ENCODE assay signal across 29 mouse cellular contexts in genomic region chr10:121954877-121955276, GRCm38 (mm10).
DNase-seq lines count a peak whose midpoint lies in the region; ATAC-seq and TF ChIP-seq lines count a peak whose summit lies in the region.
"Had no signal": no experiment of that assay in that cellular context is flagged by ENCODE, and none has a peak within 500 bp of the region (broad histone marks: within the 10 kb centered on the region; RNA-seq: fewer than 3 reads in every experiment).

No protein-coding gene starts in this region.

- DNase-seq in cerebellum, postnatal 14 days = peak; percentile 15 to 25
- DNase-seq in cerebellum, adult 9-10 months = no peak
- no peak for DNase-seq in forebrain, embryonic 11.5 days (ENCODE audit: low spot score)
- DNase-seq in hindbrain, postnatal 0 days (ENCODE audit: low spot score) = no peak
- DNase-seq in layer of hippocampus, adult 2 months (ENCODE audit: low spot score in 2 of 2) = no peak
- DNase-seq in layer of hippocampus, postnatal 10 days (ENCODE audit: low spot score in 2 of 2) = no peak
- DNase-seq: adrenal gland, postnatal 10 days; adrenal gland, postnatal 36 days; B cell, adult 2 months; cerebellum, adult 11 months; cerebellum, adult 2 months; cerebellum, postnatal 36 days; embryo, embryonic 11 days; gastrocnemius, adult 2 months; gastrocnemius, postnatal 14 days; heart, adult 11 months; kidney, adult 18-20 months; kidney, adult 9 months had no signal

- H3K4me3 ChIP-seq in forebrain, embryonic 16.5 days (replicated peaks; ENCODE audit: low read length) = no peak overlapping the region
- no peak overlapping the region for H3K4me3 ChIP-seq in forebrain, embryonic 11.5 days (ENCODE audit: low read depth, low read length)
- H3K4me3 ChIP-seq in hindbrain, postnatal 0 days (ENCODE audit: low read length) = no peak overlapping the region
- H3K4me3 ChIP-seq in hindbrain, embryonic 16.5 days (ENCODE audit: low read length) = no peak overlapping the region
- H3K4me3 ChIP-seq in layer of hippocampus, adult 2 months = peak overlapping the region; percentile 30
- H3K4me3 ChIP-seq: embryonic facial prominence, embryonic 10.5 days; embryonic facial prominence, embryonic 13.5 days; erythroblast, embryonic 14.5 days; gastrocnemius, adult 2 months; hindbrain, embryonic 12.5 days; intestine, embryonic 15.5 days had no signal

- no peak overlapping the region for H3K4me2 ChIP-seq in forebrain, embryonic 16.5 days (ENCODE audit: low read length)
- no peak overlapping the region for H3K4me2 ChIP-seq in forebrain, embryonic 11.5 days (ENCODE audit: low read depth, low read length, severe bottlenecking)
- H3K4me2 ChIP-seq in hindbrain, postnatal 0 days (ENCODE audit: low read depth, low read length) = no peak overlapping the region
- H3K4me2 ChIP-seq in hindbrain, embryonic 16.5 days (ENCODE audit: low read length) = no peak overlapping the region
- H3K4me2 ChIP-seq: embryonic facial prominence, embryonic 13.5 days; heart, embryonic 11.5 days; hindbrain, embryonic 12.5 days; intestine, embryonic 15.5 days had no signal

- H3K9ac ChIP-seq in forebrain, embryonic 16.5 days (replicated peaks; ENCODE audit: low read depth, low read length) = no peak overlapping the region
- no peak overlapping the region for H3K9ac ChIP-seq in forebrain, embryonic 11.5 days (ENCODE audit: low read length)
- no peak overlapping the region for H3K9ac ChIP-seq in hindbrain, postnatal 0 days (replicated peaks; ENCODE audit: low read length)
- H3K9ac ChIP-seq in hindbrain, embryonic 16.5 days (ENCODE audit: low read depth, low read length) = no peak overlapping the region
- H3K9ac ChIP-seq: embryonic facial prominence, embryonic 13.5 days; hindbrain, embryonic 12.5 days; intestine, embryonic 15.5 days had no signal

- no peaks in the 10 kb centered on the region for H3K9me3 ChIP-seq in forebrain, embryonic 16.5 days (ENCODE audit: control insufficient read depth, low read length)
- no peaks in the 10 kb centered on the region for H3K9me3 ChIP-seq in forebrain, embryonic 11.5 days (ENCODE audit: control insufficient read depth, low read length)
- no peaks in the 10 kb centered on the region for H3K9me3 ChIP-seq in hindbrain, postnatal 0 days (ENCODE audit: low read length)
- H3K9me3 ChIP-seq in hindbrain, embryonic 16.5 days (ENCODE audit: control insufficient read depth, low read length) = no peaks in the 10 kb centered on the region
- H3K9me3 ChIP-seq: embryonic facial prominence, embryonic 10.5 days; embryonic facial prominence, embryonic 13.5 days; hindbrain, embryonic 12.5 days; intestine, embryonic 15.5 days had no signal

- peaks cover 26% of the 10 kb centered on the region for H3K4me1 ChIP-seq in forebrain, embryonic 16.5 days (replicated peaks; ENCODE audit: control insufficient read depth, insufficient read depth, low read length)
- no peaks in the 10 kb centered on the region for H3K4me1 ChIP-seq in forebrain, embryonic 11.5 days (replicated peaks; ENCODE audit: control insufficient read depth, insufficient read depth, low read length)
- H3K4me1 ChIP-seq in hindbrain, postnatal 0 days (ENCODE audit: insufficient read depth, low read length) = peaks cover 6% of the 10 kb centered on the region; the same call in 1 of the 2 replicates
- H3K4me1 ChIP-seq in hindbrain, embryonic 16.5 days (ENCODE audit: control insufficient read depth, insufficient read depth, low read depth, low read length) = peaks cover 17% of the 10 kb centered on the region

- ATAC-seq in forebrain, embryonic 16.5 days = no peak
- ATAC-seq in forebrain, embryonic 11.5 days (replicated peaks; ENCODE audit: low FRiP score) = no peak; the same call in 1 of the 2 replicates
- ATAC-seq in hindbrain, postnatal 0 days = no peak
- ATAC-seq in hindbrain, embryonic 16.5 days = no peak
- ATAC-seq: intestine, embryonic 15.5 days; Patski had no signal

- 78% methylated on average over 6 of the region's 6 CpGs for WGBS in forebrain, embryonic 16.5 days
- 92% methylated on average over 6 of the region's 6 CpGs for WGBS in forebrain, embryonic 11.5 days
- WGBS in hindbrain, postnatal 0 days = 62% methylated on average over 6 of the region's 6 CpGs
- 78% methylated on average over 6 of the region's 6 CpGs for WGBS in hindbrain, embryonic 16.5 days

- no peaks in the 10 kb centered on the region for H3K36me3 ChIP-seq in forebrain, embryonic 16.5 days (ENCODE audit: control insufficient read depth, insufficient read depth)
- H3K36me3 ChIP-seq in forebrain, embryonic 11.5 days (ENCODE audit: control insufficient read depth, insufficient read depth, low read length) = no peaks in the 10 kb centered on the region
- H3K36me3 ChIP-seq in hindbrain, postnatal 0 days (ENCODE audit: insufficient read depth, low read length) = no peaks in the 10 kb centered on the region
- no peaks in the 10 kb centered on the region for H3K36me3 ChIP-seq in hindbrain, embryonic 16.5 days (ENCODE audit: control insufficient read depth, insufficient read depth, low read length)
- H3K36me3 ChIP-seq: embryonic facial prominence, embryonic 10.5 days; embryonic facial prominence, embryonic 13.5 days; G1E; hindbrain, embryonic 12.5 days; intestine, embryonic 15.5 days had no signal

- no peaks in the 10 kb centered on the region for H3K27me3 ChIP-seq in forebrain, embryonic 16.5 days (replicated peaks; ENCODE audit: control insufficient read depth, insufficient read depth, low read length)
- H3K27me3 ChIP-seq in forebrain, embryonic 11.5 days (ENCODE audit: control insufficient read depth, insufficient read depth, low read length) = no peaks in the 10 kb centered on the region
- no peaks in the 10 kb centered on the region for H3K27me3 ChIP-seq in hindbrain, postnatal 0 days (ENCODE audit: insufficient read depth, low read length)
- H3K27me3 ChIP-seq in hindbrain, embryonic 16.5 days (replicated peaks; ENCODE audit: control insufficient read depth, insufficient read depth, low read length) = no peaks in the 10 kb centered on the region
- H3K27me3 ChIP-seq: CH12.LX; embryonic facial prominence, embryonic 13.5 days; hindbrain, embryonic 12.5 days; intestine, embryonic 15.5 days; Patski had no signal

- no peak for TF ChIP-seq CTCF in hindbrain, postnatal 0 days (IDR thresholded peaks at IDR 0.05; ENCODE audit: low read depth)
- no peak for TF ChIP-seq CTCF in layer of hippocampus, adult 2 months (conservative IDR thresholded peaks at IDR 0.05)

- H3K27ac ChIP-seq in forebrain, embryonic 16.5 days (ENCODE audit: low read length) = peak overlapping the region; percentile 27; the same call in 1 of the 2 replicates
- H3K27ac ChIP-seq in forebrain, embryonic 11.5 days (ENCODE audit: low read depth, low read length) = no peak overlapping the region
- 0 out of 2 replicates have a peak overlapping the region, but pooled peaks have one; percentile 26 for H3K27ac ChIP-seq in hindbrain, postnatal 0 days
- no peak overlapping the region for H3K27ac ChIP-seq in hindbrain, embryonic 16.5 days (ENCODE audit: low read depth, low read length)
- H3K27ac ChIP-seq in layer of hippocampus, adult 2 months = 0 out of 2 replicates have a peak overlapping the region, but pooled peaks have one; percentile 11
- H3K27ac ChIP-seq: embryonic facial prominence, embryonic 10.5 days; embryonic facial prominence, embryonic 13.5 days; gastrocnemius, adult 2 months; hindbrain, embryonic 12.5 days; intestine, embryonic 15.5 days had no signal

Comparison
In these comparisons a context has a peak if more than half of its experiments do, and no peak if none do; other contexts are left out.
1. DNase-seq: peak in cerebellum, postnatal 14 days (2 of 2); none in cerebellum, adult 9-10 months (single experiment), forebrain, embryonic 11.5 days (single experiment), hindbrain, postnatal 0 days (single experiment), layer of hippocampus, adult 2 months (0 of 2) and layer of hippocampus, postnatal 10 days (0 of 2).
2. H3K27ac ChIP-seq: peak in forebrain, embryonic 16.5 days (single experiment), hindbrain, postnatal 0 days (single experiment) and layer of hippocampus, adult 2 months (single experiment); none in forebrain, embryonic 11.5 days (single experiment) and hindbrain, embryonic 16.5 days (single experiment).